ENCODE assay signal across 9 mouse cellular contexts in genomic region chr9:111056519-111056797, GRCm38 (mm10). TPM values are rescaled to one million over a fixed set of nuclear protein-coding genes. Genes with fewer than 3 reads are reported as not detected.
DNase-seq lines count a peak whose midpoint lies in the region; ATAC-seq and TF ChIP-seq lines count a peak whose summit lies in the region.
"Had no signal": no experiment of that assay in that cellular context is flagged by ENCODE, and none has a peak within 500 bp of the region (broad histone marks: within the 10 kb centered on the region; RNA-seq: fewer than 3 reads in every experiment).

No protein-coding gene starts in this region.

- DNase-seq in heart, adult 2 months = no peak
- DNase-seq in heart, adult 11 months = no peak
- DNase-seq in 3134 (ENCODE audit: extremely low read depth, insufficient read length, low spot score) = peak; percentile 10
- DNase-seq in liver, embryonic 13.5 days = no peak
- no peak for DNase-seq in urinary bladder, postnatal 14 days (ENCODE audit: low spot score)
- no peak for DNase-seq in right cerebral cortex, adult 18-20 months
- no peak for DNase-seq in ovary, adult 18-20 months (ENCODE audit: low spot score)

- H3K27me3 ChIP-seq in heart, adult 2 months (ENCODE audit: control insufficient read depth, insufficient read depth, low read length) = no peaks in the 10 kb centered on the region
- H3K27me3 ChIP-seq in forebrain, embryonic 13.5 days = no peaks in the 10 kb centered on the region
- 0 out of 2 replicates have a peak, but pooled peaks cover 5% of the 10 kb centered on the region for H3K27me3 ChIP-seq in liver, embryonic 13.5 days

- intact Hi-C loops in heart, adult 2 months (cut with DNase I) = no loop called here

- H3K4me2 ChIP-seq in forebrain, embryonic 13.5 days = peak overlapping the region; percentile 15; the same call in 1 of the 2 replicates
- peak overlapping the region; percentile 80 for H3K4me2 ChIP-seq in liver, embryonic 13.5 days

- no peaks in the 10 kb centered on the region for H3K9me3 ChIP-seq in forebrain, embryonic 13.5 days (replicated peaks)
- no peaks in the 10 kb centered on the region for H3K9me3 ChIP-seq in liver, embryonic 13.5 days (replicated peaks)

- no peak for ATAC-seq in forebrain, embryonic 13.5 days
- ATAC-seq in liver, embryonic 13.5 days (ENCODE audit: low read depth) = no peak

- peaks cover 9% of the 10 kb centered on the region for H3K4me1 ChIP-seq in heart, adult 2 months (ENCODE audit: control insufficient read depth, insufficient read depth, low read length)
- H3K4me1 ChIP-seq in forebrain, embryonic 13.5 days = no peaks in the 10 kb centered on the region
- peaks cover 62% of the 10 kb centered on the region for H3K4me1 ChIP-seq in liver, embryonic 13.5 days (replicated peaks)

- peak overlapping the region; percentile 91 for H3K27ac ChIP-seq in heart, adult 2 months
- H3K27ac ChIP-seq in forebrain, embryonic 13.5 days = no peak overlapping the region
- peak overlapping the region; percentile 100 for H3K27ac ChIP-seq in liver, embryonic 13.5 days

- whole genome bisulfite sequencing in heart, adult 2 months = 0% methylated on average over 11 of the region's 11 CpGs
- 25% methylated on average over 11 of the region's 11 CpGs for WGBS in forebrain, embryonic 13.5 days
- 1% methylated on average over 11 of the region's 11 CpGs for WGBS in liver, embryonic 13.5 days (ENCODE audit: insufficient replicate concordance)

- no peaks in the 10 kb centered on the region; the same call in none of the 2 replicates for H3K36me3 ChIP-seq in heart, adult 2 months (ENCODE audit: control insufficient read depth, insufficient read depth, low read length)
- H3K36me3 ChIP-seq in forebrain, embryonic 13.5 days (ENCODE audit: poor library complexity, severe bottlenecking) = no peaks in the 10 kb centered on the region
- H3K36me3 ChIP-seq in liver, embryonic 13.5 days = peaks cover 32% of the 10 kb centered on the region

- no peak for TF ChIP-seq CTCF in heart, adult 2 months (IDR thresholded peaks at IDR 0.05)

- no peak for TF ChIP-seq EP300 in heart, adult 2 months (IDR thresholded peaks at IDR 0.05; ENCODE audit: insufficient read depth, low read depth, low read length)

- no peaks in the 10 kb centered on the region for H3K79me2 ChIP-seq in heart, adult 2 months (replicated peaks; ENCODE audit: control insufficient read depth, insufficient read depth, low read length)

- peak overlapping the region; percentile 64 for H3K4me3 ChIP-seq in heart, adult 2 months
- 0 out of 2 replicates have a peak overlapping the region, but pooled peaks have one; percentile 3 for H3K4me3 ChIP-seq in forebrain, embryonic 13.5 days
- H3K4me3 ChIP-seq in liver, embryonic 13.5 days (replicated peaks) = peak overlapping the region; percentile 82

- no peak for TF ChIP-seq POLR2A in heart, adult 2 months (IDR thresholded peaks at IDR 0.05; ENCODE audit: insufficient read depth, low read depth, low read length)

- peak overlapping the region; percentile 59 for H3K9ac ChIP-seq in heart, adult 2 months (ENCODE audit: low read depth, low read length)
- H3K9ac ChIP-seq in forebrain, embryonic 13.5 days = no peak overlapping the region
- H3K9ac ChIP-seq in liver, embryonic 13.5 days = peak overlapping the region; percentile 88

RNA-seq across cellular contexts. Expression of gene Ccrl2, which starts 0.9 kb away (rescaled TPM):
- total RNA-seq in heart, adult 2 months (2021) = 10 to 100 TPM in 1 of 2 experiments, 1 to 10 TPM in 1; 7.5 to 16.3 TPM
- polyA plus RNA-seq in heart, adult 2 months (2012; rRNA removed) = 16.0 and 20.1 TPM in 2 replicates
- polyA plus RNA-seq in forebrain, embryonic 13.5 days (2015; fragmentation: Nextera tagmentation; extraction: Ambion mirVana) = 0.65 and 0.81 TPM in 2 replicates
- polyA plus RNA-seq in liver, embryonic 13.5 days (2015; fragmentation: Nextera tagmentation; extraction: Ambion mirVana) = 12.6 and 16.5 TPM in 2 replicates

RNA-seq across cellular contexts. Expression of gene Ltf, which starts 37.4 kb away (rescaled TPM):
- not detected for total RNA-seq in heart, adult 2 months (2021)
- polyA plus RNA-seq in heart, adult 2 months (2012; rRNA removed) = 0.32 and 20.1 TPM in 2 replicates
- 0.81 TPM in 1 of 2 replicates, not detected in the other for polyA plus RNA-seq in forebrain, embryonic 13.5 days (2015; fragmentation: Nextera tagmentation; extraction: Ambion mirVana)
- polyA plus RNA-seq in liver, embryonic 13.5 days (2015; fragmentation: Nextera tagmentation; extraction: Ambion mirVana) = 17.7 and 18.7 TPM in 2 replicates
- polyA plus RNA-seq: urinary bladder, adult 2 months had no signal

Comparison
In these comparisons a context has a peak if more than half of its experiments do, and no peak if none do; other contexts are left out.
1. H3K4me3 ChIP-seq: peak in every context shown above with its lines; median percentile 82 in liver, embryonic 13.5 days; 64 in heart, adult 2 months; 3 in forebrain, embryonic 13.5 days.